Mouse (Mus musculus) E14TG2a.4 (cell line): Measurements from ENCODE around the gene Arhgef26.

Experiments
- CTCF ChIP-seq: conservative IDR thresholded peaks from 2 replicates; pipeline ENCODE4 v1.5.1; 2014; ENCODE audit warnings: low read length
- POU5F1 ChIP-seq: IDR thresholded peaks from 2 replicates; pipeline ENCODE4 v1.6.1; 2014; ENCODE audit warnings: low read length, borderline replicate concordance

DNA sequence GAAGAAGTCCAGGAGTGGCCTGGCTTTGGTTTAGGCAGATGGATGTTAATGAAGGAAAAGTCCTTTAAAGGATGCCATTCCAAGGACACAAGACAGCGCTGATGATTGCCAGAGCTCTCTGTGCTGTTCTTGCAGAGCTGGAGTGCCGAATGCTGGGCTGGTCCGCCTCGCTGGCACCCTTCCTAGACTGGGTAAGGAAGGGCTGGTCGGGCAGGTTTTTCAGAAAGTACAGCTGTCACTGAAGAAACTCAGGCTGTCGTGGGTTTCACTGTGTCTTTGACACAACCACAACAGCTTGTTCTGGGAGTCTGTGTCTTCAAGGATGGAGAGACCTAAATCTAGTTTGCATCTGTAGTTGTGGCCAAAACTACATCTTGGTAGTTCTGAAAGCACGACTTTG, 74.6 kb downstream of the Arhgef26 start:
- TF ChIP-seq CTCF (no peak), POU5F1 (no peak)
